Mouse (Mus musculus): ENCODE results near the gene Rhoq.

Gene Rhoq

GRCm38 (mm10) chr17:87011301-87012019, 48.6 kb downstream of the Rhoq start:
- DNase-seq: no peak

GRCm38 (mm10) chr17:87019692-87020091, 56.8 kb downstream of the Rhoq start:
- DNase-seq: no peak

- DNase-seq: no peak
Measured at GRCm38 (mm10) chr17:87024491-87025242, 61.8 kb downstream of the Rhoq start.

- DNase-seq: peak; percentile 99
Measured at GRCm38 (mm10) chr17:87025269-87025949, 62.5 kb downstream of the Rhoq start, which contains the start of the genes Pigf and Cript. TSS of gene Pigf (minus strand) at chr17:87025406. TSS of gene Cript (plus strand) at chr17:87025550.

- peak; percentile 38 for DNase-seq
Measured at GRCm38 (mm10) chr17:87036141-87037073, 73.5 kb downstream of the Rhoq start.

GRCm38 (mm10) chr17:87038496-87038895, 75.6 kb downstream of the Rhoq start:
- DNase-seq: no peak

GRCm38 (mm10) chr17:87041739-87042138, 78.9 kb downstream of the Rhoq start:
- DNase-seq: no peak

GRCm38 (mm10) chr17:87044364-87044763, 81.5 kb downstream of the Rhoq start:
- peak; percentile 95 for DNase-seq

- no peak for DNase-seq
Measured at GRCm38 (mm10) chr17:87044796-87045195, 81.9 kb downstream of the Rhoq start.

Data from kidney, postnatal 14 days (tissue).